Mouse (Mus musculus): ENCODE measurements at regions not wholly inside any gene's neighbourhood (a gene's known extent, or its start where the extent isn't known, plus 50 kb on each side); places are given as distances from the start of the nearest gene placed in this dataset.

DNA sequence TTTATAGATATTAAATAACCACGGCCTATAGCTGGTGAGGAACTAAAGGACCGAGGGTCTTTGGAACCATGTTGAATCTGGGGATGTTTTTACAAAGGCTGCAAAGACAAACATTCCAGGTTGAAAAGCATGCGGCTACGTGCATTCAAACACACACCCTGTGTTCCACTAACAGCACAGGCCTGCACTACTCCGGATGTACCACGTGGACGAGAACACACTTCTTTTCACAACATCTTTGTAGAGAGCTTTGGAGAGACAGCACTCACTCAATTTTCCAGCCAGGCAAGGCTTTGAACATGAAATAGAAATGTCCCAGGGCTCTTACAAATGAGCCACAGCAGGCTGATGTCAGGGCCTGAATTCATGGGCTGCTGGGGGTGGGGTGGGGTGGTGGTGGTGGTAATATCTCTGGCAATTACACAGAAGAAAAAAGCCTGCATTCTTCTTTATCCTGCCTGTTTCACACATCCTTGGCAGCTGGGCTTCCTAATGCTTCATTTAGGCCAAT, 129.3 kb downstream of the Slc38a6 start:
- Histone ChIP-seq H3K4me2 (no peak overlapping the region), H3K4me3 (replicated peaks) (no peak overlapping the region), H3K9me3 (no peaks in the 10 kb centered on the region), H3K27ac (peak overlapping the region; percentile 76), H3K4me1 (replicated peaks) (peaks cover 39% of the 10 kb centered on the region), H3K9ac (replicated peaks) (no peak overlapping the region), H3K27me3 (no peaks in the 10 kb centered on the region), H3K36me3 (no peaks in the 10 kb centered on the region)
- peak; percentile 54; the same call in 1 of the 2 replicates for ATAC-seq (ENCODE audit: insufficient number of reproducible peaks, insufficient read depth, low FRiP score, low TSS enrichment, low read depth)
- WGBS: 71% methylated on average over 7 of the region's 7 CpGs

DNA sequence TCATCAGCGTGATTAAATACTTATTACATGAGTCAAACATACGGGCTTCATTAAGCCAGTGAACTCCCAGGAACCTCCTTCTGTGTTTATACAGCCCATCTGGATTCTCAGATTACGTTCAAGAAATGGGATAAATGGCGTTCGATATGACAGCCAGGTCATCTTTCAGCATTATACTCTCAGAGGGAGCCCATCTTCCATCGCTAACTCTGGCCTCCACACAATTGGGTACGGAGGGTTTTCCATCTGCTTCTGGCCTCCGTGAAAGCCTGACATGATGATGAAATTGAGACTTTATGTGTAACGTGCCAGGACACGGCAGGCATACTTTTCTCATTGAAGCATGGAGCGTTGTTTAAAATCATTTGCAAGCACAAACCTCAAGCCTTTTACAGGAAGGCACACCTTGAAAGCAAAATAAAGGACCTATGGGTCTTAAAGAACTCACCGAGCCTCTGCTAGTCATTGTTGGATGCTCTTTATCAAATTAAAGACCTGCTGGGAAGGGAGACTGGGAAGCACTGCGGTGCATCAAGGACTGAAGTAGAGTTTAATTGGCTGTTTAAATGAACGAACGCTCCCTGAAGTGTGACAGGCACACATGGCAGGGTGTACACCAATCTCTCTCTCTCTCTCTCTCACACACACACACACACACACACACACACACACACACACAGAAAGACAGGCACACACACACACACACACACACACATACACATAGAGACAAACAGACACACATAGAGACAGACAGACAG, 127.0 kb downstream of the Slc38a6 start:
- Histone ChIP-seq H3K27ac (no peak overlapping the region), H3K27me3 (peaks cover 4% of the 10 kb centered on the region; the same call in 1 of the 2 replicates), H3K4me2 (peak overlapping the region; percentile 16; the same call in 1 of the 2 replicates), H3K9ac (replicated peaks) (no peak overlapping the region), H3K9me3 (no peaks in the 10 kb centered on the region), H3K36me3 (no peaks in the 10 kb centered on the region), H3K4me3 (replicated peaks) (no peak overlapping the region), H3K4me1 (replicated peaks) (peaks cover 39% of the 10 kb centered on the region)
- WGBS: 35% methylated on average over 15 of the region's 15 CpGs
- no peak for ATAC-seq (ENCODE audit: insufficient number of reproducible peaks, insufficient read depth, low FRiP score, low TSS enrichment, low read depth)

GRCm38 (mm10) chr12:73412500-73412899, 125.9 kb downstream of the Slc38a6 start:
- peaks cover 39% of the 10 kb centered on the region for H3K4me1 ChIP-seq (replicated peaks)
- H3K9ac ChIP-seq (replicated peaks): no peak overlapping the region
- no peak overlapping the region for H3K4me3 ChIP-seq (replicated peaks)
- H3K27ac ChIP-seq: no peak overlapping the region
- H3K9me3 ChIP-seq: no peaks in the 10 kb centered on the region
- H3K36me3 ChIP-seq: no peaks in the 10 kb centered on the region
- no peak overlapping the region for H3K4me2 ChIP-seq
- peaks cover 8% of the 10 kb centered on the region; the same call in 1 of the 2 replicates for H3K27me3 ChIP-seq
- no peak for ATAC-seq (ENCODE audit: insufficient number of reproducible peaks, insufficient read depth, low FRiP score, low TSS enrichment, low read depth)
- 74% methylated on average over 4 of the region's 4 CpGs for WGBS

- Histone ChIP-seq H3K4me3 (replicated peaks) (no peak overlapping the region), H3K36me3 (no peaks in the 10 kb centered on the region), H3K27me3 (peaks cover 8% of the 10 kb centered on the region), H3K4me2 (no peak overlapping the region), H3K4me1 (replicated peaks) (peaks cover 29% of the 10 kb centered on the region), H3K9ac (replicated peaks) (no peak overlapping the region), H3K27ac (no peak overlapping the region), H3K9me3 (no peaks in the 10 kb centered on the region)
- ATAC-seq (ENCODE audit: insufficient number of reproducible peaks, insufficient read depth, low FRiP score, low TSS enrichment, low read depth): no peak
- 72% methylated on average over 7 of the region's 7 CpGs for WGBS
Observed at GRCm38 (mm10) chr12:73410924-73411323, 124.3 kb downstream of the Slc38a6 start.

DNA sequence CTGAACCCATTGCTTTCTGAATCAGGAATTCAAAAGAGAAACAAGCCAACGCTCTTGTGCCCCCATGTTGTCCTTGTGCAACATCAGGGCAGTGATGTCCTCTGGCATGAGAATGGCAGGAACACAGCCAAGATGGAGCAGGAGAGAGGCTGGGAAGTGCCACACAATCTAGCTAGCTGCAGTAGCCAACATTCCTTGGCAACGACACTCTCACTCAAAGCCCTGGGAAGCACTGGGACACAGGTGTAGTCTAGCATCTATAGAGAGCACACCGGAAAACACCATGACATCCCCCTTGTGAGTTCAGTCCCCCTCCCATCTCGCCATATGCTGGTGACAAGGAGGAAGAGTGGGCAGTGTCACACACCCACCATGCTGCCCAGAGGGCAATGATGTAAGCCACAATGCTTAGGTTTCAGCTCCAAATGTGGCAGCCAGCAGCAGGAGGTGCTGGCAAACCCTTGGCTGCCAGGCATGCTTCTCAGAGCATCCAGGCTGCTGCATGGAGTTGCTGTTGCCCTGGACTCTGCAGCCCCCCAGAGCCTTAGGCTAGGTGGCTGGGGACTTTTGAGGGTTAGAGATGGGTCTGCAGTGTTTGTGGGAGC, 123.0 kb downstream of the Slc38a6 start:
- Histone ChIP-seq H3K9ac (replicated peaks) (no peak overlapping the region), H3K4me2 (no peak overlapping the region), H3K36me3 (no peaks in the 10 kb centered on the region), H3K9me3 (no peaks in the 10 kb centered on the region), H3K4me3 (replicated peaks) (no peak overlapping the region), H3K27me3 (peaks cover 8% of the 10 kb centered on the region), H3K27ac (no peak overlapping the region), H3K4me1 (replicated peaks) (peaks cover 38% of the 10 kb centered on the region)
- ATAC-seq (ENCODE audit: insufficient number of reproducible peaks, insufficient read depth, low FRiP score, low TSS enrichment, low read depth): no peak
- 88% methylated on average over 4 of the region's 4 CpGs for WGBS

GRCm38 (mm10) chr12:73408614-73409013, 122.0 kb downstream of the Slc38a6 start:
- Histone ChIP-seq H3K4me2 (no peak overlapping the region), H3K36me3 (no peaks in the 10 kb centered on the region), H3K9me3 (no peaks in the 10 kb centered on the region), H3K9ac (replicated peaks) (no peak overlapping the region), H3K27me3 (peaks cover 8% of the 10 kb centered on the region), H3K4me1 (replicated peaks) (peaks cover 39% of the 10 kb centered on the region), H3K27ac (no peak overlapping the region), H3K4me3 (replicated peaks) (no peak overlapping the region)
- WGBS: 78% methylated on average over 7 of the region's 7 CpGs
- ATAC-seq (ENCODE audit: insufficient number of reproducible peaks, insufficient read depth, low FRiP score, low TSS enrichment, low read depth): no peak

DNA sequence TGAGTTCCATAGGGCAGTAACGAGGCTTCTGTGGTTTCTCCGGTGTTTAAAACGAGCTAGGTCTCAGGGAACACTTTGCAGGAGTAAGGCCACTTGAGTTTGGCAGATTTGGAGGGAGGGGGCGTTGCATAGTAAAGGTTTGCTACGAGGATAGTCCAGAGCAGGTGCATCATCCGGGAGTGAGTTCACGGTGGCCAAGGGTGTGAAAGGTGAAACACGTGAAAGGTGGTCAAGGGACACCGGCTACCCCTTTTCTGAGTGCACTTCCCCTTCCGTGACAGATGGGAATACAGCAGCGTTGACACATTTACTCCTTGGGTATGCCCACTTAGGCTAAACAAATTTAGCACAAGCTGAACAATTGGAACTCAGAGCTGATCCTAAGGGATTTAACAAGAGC, 121.6 kb downstream of the Slc38a6 start:
- H3K4me2 ChIP-seq: no peak overlapping the region
- no peaks in the 10 kb centered on the region for H3K9me3 ChIP-seq
- H3K27me3 ChIP-seq: peaks cover 8% of the 10 kb centered on the region
- no peak for ATAC-seq (ENCODE audit: insufficient number of reproducible peaks, insufficient read depth, low FRiP score, low TSS enrichment, low read depth)
- no peak overlapping the region for H3K4me3 ChIP-seq (replicated peaks)
- H3K27ac ChIP-seq: no peak overlapping the region
- H3K4me1 ChIP-seq (replicated peaks): peaks cover 39% of the 10 kb centered on the region
- WGBS: 73% methylated on average over 11 of the region's 11 CpGs
- no peak overlapping the region for H3K9ac ChIP-seq (replicated peaks)
- no peaks in the 10 kb centered on the region for H3K36me3 ChIP-seq

GRCm38 (mm10) chr12:73406556-73407087, 120.0 kb downstream of the Slc38a6 start:
- no peaks in the 10 kb centered on the region for H3K9me3 ChIP-seq
- no peak overlapping the region for H3K4me2 ChIP-seq
- no peak overlapping the region for H3K9ac ChIP-seq (replicated peaks)
- H3K4me1 ChIP-seq (replicated peaks): peaks cover 44% of the 10 kb centered on the region
- WGBS: 90% methylated on average over 8 of the region's 8 CpGs
- ATAC-seq (ENCODE audit: insufficient number of reproducible peaks, insufficient read depth, low FRiP score, low TSS enrichment, low read depth): no peak
- H3K36me3 ChIP-seq: no peaks in the 10 kb centered on the region
- H3K27ac ChIP-seq: no peak overlapping the region
- H3K27me3 ChIP-seq: peaks cover 8% of the 10 kb centered on the region
- H3K4me3 ChIP-seq (replicated peaks): no peak overlapping the region

- ATAC-seq (ENCODE audit: insufficient number of reproducible peaks, insufficient read depth, low FRiP score, low TSS enrichment, low read depth): no peak
- 51% methylated on average over 9 of the region's 9 CpGs for WGBS
- peaks cover 8% of the 10 kb centered on the region for H3K27me3 ChIP-seq
- H3K4me3 ChIP-seq (replicated peaks): no peak overlapping the region
- H3K4me1 ChIP-seq (replicated peaks): peaks cover 44% of the 10 kb centered on the region
- no peak overlapping the region for H3K27ac ChIP-seq
- no peaks in the 10 kb centered on the region for H3K9me3 ChIP-seq
- no peaks in the 10 kb centered on the region for H3K36me3 ChIP-seq
- no peak overlapping the region for H3K4me2 ChIP-seq
- no peak overlapping the region for H3K9ac ChIP-seq (replicated peaks)
Observed at GRCm38 (mm10) chr12:73405583-73405982, 119.0 kb downstream of the Slc38a6 start.

GRCm38 (mm10) chr12:73405106-73405505, 118.5 kb downstream of the Slc38a6 start:
- no peak overlapping the region for H3K9ac ChIP-seq (replicated peaks)
- no peak overlapping the region for H3K27ac ChIP-seq
- no peaks in the 10 kb centered on the region for H3K9me3 ChIP-seq
- H3K27me3 ChIP-seq: peaks cover 8% of the 10 kb centered on the region
- H3K4me1 ChIP-seq (replicated peaks): peaks cover 49% of the 10 kb centered on the region
- no peak overlapping the region for H3K4me2 ChIP-seq
- H3K4me3 ChIP-seq (replicated peaks): no peak overlapping the region
- no peak for ATAC-seq (ENCODE audit: insufficient number of reproducible peaks, insufficient read depth, low FRiP score, low TSS enrichment, low read depth)
- no peaks in the 10 kb centered on the region for H3K36me3 ChIP-seq
- 60% methylated on average over 8 of the region's 8 CpGs for WGBS

DNA sequence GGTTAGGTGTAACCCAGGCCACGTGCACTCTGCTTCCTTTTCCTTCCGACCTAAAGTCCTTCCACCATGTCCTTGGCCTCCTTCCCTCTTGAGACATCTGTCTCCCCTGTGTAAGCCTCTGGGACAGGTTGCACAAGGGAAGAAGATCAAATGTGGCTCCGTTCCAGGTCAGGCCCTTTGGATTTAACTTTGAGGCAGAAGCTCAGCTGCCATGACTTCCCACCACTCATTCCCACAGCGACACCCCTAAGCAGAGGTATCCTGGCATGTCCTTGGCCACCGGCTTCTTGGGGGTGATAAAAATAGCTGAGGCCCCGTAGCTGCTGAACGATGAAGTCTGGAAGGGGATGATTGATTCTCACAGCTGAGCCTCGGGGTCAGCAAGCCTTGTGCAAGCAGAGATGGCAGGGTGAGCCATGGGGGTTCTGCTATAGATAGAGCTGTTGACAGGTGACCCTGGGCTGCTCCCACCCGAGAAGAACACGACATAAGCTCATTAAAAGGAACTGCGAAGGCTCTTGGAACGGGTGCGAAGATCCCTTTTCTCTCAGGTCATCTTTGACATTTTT, 117.4 kb downstream of the Slc38a6 start:
- Histone ChIP-seq H3K27me3 (peaks cover 8% of the 10 kb centered on the region), H3K4me3 (replicated peaks) (no peak overlapping the region), H3K4me2 (no peak overlapping the region), H3K27ac (no peak overlapping the region), H3K4me1 (replicated peaks) (peaks cover 53% of the 10 kb centered on the region), H3K9me3 (no peaks in the 10 kb centered on the region), H3K9ac (replicated peaks) (no peak overlapping the region), H3K36me3 (no peaks in the 10 kb centered on the region)
- WGBS: 62% methylated on average over 13 of the region's 13 CpGs
- ATAC-seq (ENCODE audit: insufficient number of reproducible peaks, insufficient read depth, low FRiP score, low TSS enrichment, low read depth): no peak
